Mouse (Mus musculus) lung, postnatal 14 days (tissue): Measurements from ENCODE around the gene Frrs1.
"Not testable (repeated sequence)": the region's sequence is repeated elsewhere in the genome, so short reads cannot be mapped to it uniquely, and the experiment has no call there.

ENCODE experiments used
- DNase-seq: peaks from one replicate; pipeline ENCODE4 v3.0.0; 2021

Gene Frrs1

DNA sequence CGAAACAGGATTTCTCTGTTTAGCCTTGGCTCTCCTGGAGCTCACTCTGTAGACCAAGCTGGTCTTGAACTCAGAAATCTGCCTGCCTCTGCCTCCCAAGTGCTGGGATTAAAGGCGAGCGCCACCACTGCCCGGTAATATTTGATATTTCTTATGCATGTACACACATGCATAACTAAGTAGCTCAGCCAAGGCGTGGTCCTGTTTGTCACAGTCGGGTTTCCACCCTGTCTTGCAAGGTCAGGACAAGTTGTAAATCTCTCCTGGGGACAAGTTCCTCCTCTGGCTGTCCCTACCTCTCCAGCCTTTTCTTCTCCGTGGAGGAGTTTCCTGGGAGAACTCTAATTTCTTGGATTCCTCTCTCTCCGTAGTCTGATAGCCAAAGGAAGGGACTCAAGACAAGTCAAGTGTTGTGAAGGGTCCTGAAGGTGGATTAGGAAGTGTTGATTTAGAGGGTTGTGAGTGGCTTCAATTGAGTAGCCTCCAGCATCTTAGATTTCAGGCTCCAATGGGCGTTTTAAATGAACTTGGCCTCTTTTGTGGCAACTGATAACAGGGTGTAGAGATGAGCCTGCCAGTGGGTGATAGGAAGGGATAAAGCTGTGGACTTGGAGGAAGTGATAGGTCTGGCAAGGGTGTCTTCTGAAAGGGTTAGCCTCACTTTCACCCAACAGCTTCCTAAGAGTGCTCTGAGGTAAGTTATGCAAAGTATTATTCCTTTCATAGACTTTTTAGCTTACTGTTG lies at the start of gene Frrs1:
TSS of gene Frrs1 (plus strand) at position 524 of the 745 bp plus-strand sequence.
- DNase-seq: no peak

DNA sequence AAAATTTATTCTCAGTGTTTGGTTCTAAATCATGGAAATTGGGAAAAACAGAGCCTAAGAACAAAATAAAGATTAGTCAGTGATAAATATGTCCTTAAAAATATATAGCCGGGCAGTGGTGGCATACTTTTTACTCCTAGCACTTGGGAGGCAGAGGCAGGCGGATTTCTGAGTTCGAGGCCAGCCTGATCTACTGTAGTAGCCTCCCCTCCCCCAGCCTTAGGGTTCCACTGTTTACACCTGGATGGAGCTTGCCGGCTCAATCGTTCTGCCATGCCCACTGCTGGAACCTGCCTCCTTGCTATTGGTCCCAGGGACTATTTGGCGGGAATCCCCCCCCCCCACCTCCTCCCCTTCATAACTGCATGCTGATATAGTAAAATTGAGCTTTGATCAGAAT lies 48.9 kb upstream of the Frrs1 start:
- DNase-seq: not testable (repeated sequence)

GRCm38 (mm10) chr3:116812946-116813345 lies 46.3 kb upstream of the Frrs1 start:
- DNase-seq: no peak

- DNase-seq: no peak
Measured at GRCm38 (mm10) chr3:116815305-116815797, 43.9 kb upstream of the Frrs1 start.

GRCm38 (mm10) chr3:116815916-116816315 lies 43.3 kb upstream of the Frrs1 start:
- no peak for DNase-seq

GRCm38 (mm10) chr3:116816674-116817215 lies 42.5 kb upstream of the Frrs1 start:
- DNase-seq: no peak

DNA sequence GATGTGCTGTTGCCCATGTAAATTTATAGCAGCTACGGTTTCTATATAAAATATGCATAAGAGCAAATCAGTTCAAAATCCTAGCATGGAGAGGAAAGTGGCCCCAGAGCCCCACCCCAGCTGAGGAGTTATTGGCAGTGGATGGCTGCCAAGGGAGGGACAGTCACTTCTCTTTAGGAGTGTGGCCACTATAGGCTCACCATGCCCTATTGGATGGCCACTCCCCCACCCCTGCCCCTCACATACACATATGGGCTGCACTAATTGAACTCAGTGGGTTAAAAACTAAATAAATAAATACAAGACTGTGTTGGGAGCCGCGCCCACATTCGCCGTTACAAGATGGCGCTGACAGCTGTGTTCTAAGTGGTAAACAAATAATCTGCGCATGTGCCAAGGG lies 42.0 kb upstream of the Frrs1 start:
- DNase-seq: no peak

GRCm38 (mm10) chr3:116826471-116827215 lies 32.6 kb upstream of the Frrs1 start:
- no peak for DNase-seq

DNA sequence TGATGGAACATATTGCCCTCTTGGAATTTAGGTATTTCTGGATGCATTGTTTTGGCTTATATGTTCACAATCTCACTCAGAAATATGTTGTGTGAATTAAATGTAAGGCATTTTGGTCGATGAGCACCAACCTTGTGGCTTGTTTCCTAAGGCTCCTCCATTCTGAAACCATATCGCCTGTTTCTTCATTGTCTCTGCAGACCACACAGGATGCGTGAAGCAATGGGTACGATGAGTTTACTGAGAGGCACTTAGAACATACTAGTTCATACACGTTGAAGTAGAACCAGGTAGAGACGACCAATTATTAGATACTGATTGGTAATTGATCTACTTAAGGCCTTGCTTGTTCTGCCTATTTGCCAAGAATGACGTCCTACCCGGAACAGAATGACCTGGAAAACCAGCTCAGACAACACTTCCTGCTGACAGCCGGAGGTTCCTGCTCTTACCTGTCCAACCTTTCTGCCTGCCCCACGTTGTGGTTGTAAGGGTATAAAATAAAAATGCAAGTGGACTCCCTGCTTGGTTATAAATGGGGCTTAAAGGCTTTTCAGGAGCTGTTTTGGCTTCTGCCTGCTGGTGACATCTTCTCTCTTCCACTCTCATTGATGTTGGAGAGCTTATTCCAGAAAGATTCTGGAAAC lies 29.9 kb upstream of the Frrs1 start:
- DNase-seq: no peak

- no peak for DNase-seq
Measured at GRCm38 (mm10) chr3:116831324-116831723, 27.9 kb upstream of the Frrs1 start.

DNA sequence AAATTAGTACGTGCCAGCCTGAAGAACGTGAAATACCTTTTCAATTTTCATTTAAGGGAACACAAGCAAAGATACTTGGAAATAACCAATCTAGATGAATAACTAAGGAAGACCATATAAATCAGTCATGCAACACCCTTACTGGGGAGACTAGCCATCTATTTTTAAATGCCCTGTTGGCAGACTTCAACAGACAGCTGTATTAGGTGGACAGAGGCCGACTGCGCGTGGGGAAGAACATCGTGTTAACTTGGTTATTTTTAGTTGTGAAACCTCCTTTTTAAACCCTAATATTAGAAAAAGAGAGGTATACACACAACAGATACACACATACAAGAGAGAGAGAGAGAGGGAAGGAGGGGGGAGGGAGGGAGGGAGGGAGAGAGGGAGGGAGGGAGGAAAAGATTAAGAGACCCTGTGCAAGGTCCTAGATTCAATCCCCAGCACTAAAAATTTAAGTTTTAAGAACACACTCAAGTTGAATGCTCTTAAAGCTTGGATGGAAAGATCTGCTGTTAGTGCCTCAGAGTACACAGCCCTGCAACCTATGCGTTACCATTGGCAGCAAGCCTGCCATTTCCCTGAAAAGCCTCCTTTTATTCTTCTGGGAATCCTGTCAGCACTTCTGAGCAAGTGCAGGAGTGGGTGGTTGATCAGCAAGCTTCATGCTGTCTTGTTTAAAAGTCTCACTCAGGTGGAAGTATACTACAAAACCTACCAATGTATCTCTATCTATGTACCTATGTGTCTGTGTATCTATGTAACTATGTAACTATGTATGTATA lies 26.5 kb upstream of the Frrs1 start:
- DNase-seq: no peak

DNA sequence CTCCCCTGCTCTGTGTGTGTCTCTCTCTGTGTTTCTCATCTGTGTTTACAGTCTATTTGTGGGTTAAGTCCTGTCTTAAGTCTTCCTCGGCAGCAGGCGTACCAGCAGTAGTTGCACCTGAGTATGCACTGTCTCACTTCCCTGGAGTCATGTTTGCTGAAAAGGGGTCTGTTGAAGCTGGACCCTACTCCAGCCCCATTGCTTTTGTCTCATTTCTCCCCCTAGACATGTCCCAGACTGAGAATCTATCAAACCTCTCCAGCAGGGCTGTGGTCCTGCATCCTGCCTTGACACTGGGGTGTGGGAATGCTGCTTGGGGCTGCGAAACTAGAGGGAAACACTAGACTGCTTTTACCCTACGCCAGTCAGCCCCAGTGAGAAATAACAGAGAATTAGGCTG lies 25.8 kb upstream of the Frrs1 start:
- no peak for DNase-seq

GRCm38 (mm10) chr3:116834241-116834640 lies 25.0 kb upstream of the Frrs1 start:
- no peak for DNase-seq

DNA sequence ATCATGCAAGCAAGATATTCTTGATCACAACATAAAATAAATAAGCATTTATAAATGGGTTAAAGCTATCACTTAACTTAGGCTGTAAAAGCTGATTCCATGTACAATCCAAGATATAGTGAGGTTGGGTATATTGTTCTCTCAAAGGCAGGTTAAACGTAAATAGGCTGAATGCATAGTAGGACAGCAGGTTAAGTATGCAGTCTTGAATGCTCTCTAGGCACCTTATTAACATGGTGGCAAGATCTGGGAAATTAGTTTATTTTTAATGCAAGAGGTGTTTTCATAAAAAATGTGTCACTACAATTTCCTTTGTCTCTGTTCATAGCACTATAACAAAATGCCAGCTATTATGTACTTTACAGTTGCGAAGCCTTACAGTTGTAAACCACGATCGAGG lies 23.9 kb upstream of the Frrs1 start:
- no peak for DNase-seq

GRCm38 (mm10) chr3:116835770-116836680 lies 23.2 kb upstream of the Frrs1 start:
- peak; percentile 92 for DNase-seq

DNA sequence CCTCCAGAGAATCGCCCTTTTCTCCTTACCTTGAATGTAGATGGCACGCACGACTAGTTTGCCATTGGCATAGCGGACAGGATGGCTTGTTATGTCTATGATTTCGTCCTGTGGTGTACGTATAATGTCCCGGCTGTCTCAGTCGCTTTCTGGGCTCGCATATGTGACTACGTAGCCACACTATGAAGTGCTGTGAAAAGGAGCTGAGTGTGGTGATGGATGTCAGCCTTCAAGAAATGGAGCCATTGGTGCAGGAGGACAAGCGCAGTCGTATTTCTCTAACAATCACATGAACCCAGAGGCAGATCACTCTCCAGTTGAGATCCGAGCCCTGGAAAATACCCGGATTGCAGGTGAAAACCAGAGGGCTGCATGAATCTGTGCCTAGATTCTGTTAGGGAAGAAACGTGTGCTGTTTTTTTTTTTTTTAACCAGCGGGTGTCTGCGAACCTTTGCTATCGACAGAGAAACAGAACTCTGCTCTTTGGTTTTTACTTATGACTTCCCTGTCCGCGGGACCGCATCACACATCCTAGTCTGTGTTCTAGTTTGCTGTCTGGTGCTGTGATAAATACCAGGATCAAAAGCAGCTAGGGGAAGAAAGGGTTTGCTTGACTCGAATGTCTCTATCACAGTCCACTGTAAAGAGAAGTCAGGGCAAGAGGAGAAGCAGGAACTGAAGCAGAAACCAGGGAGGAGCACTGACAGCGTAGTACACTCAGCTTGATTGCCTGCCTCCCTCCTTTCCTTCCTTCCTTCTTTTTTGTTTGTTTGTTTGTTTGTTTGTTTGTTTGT lies 22.4 kb upstream of the Frrs1 start:
- DNase-seq: no peak

- no peak for DNase-seq
Measured at GRCm38 (mm10) chr3:116841311-116841710, 18.0 kb upstream of the Frrs1 start.

GRCm38 (mm10) chr3:116844880-116845579 lies 14.2 kb upstream of the Frrs1 start:
- DNase-seq: no peak

DNA sequence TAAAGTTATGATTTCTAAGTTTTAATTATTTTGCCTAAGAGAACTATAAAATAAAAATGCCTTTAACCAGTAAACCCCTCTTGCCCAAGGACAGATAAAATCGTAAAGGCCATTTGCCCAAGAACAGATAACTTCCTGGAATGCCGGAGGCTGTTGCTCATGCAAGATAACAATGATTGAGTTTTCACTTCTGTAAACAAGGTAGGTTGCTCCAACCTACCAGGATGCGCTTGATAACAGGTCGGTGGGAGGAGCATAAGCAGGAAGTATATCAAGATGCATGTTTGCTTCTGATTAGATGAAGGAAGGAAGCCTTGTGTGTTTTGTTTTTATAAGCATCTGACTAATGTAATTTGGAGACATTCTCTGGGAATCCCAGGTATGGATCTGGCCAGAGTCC lies 13.2 kb upstream of the Frrs1 start:
- DNase-seq: no peak

DNA sequence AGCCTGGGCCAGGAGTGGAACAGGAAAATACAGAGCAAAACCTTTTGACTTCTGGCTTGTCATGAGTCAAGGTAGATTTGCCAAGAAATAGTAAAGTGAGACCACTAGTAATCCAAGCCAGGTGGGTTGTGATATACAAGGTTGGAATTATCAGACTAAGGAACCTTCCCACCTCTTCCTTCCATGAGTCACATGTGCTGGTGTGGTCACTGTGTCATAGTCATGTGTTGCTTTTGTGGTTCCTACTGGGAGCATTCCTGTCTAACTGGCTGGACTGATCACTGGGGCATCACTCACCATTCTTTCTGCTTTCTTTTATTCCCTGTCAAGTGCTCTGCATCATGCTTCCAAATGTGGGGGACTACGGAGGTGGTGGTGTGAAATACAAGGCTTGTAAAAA lies 11.2 kb upstream of the Frrs1 start:
- DNase-seq: no peak
